Mouse (Mus musculus): ENCODE data around the gene Map3k7. TPM values are rescaled to one million over a fixed set of nuclear protein-coding genes. Genes with fewer than 3 reads are reported as not detected.

Gene Map3k7
- polyA plus RNA-seq, 1 experiment from 2014 or later: 47.3 TPM

- peaks cover 10% of the 10 kb centered on the region for H3K4me1 ChIP-seq
- no peaks in the 10 kb centered on the region for H3K36me3 ChIP-seq
- 5% methylated on average over 5 of the region's 5 CpGs for WGBS
- no peak overlapping the region for H3K4me2 ChIP-seq (replicated peaks)
- no peak overlapping the region for H3K9ac ChIP-seq (replicated peaks)
- H3K27me3 ChIP-seq: no peaks in the 10 kb centered on the region
- H3K27ac ChIP-seq (replicated peaks): no peak overlapping the region
- no peaks in the 10 kb centered on the region for H3K9me3 ChIP-seq
- H3K4me3 ChIP-seq: no peak overlapping the region
- no peak for ATAC-seq (ENCODE audit: low FRiP score, low read depth)
Measured at GRCm38 (mm10) chr4:32045234-32045633, 81.3 kb downstream of the Map3k7 start.

- Histone ChIP-seq H3K9ac (replicated peaks) (no peak overlapping the region), H3K27me3 (peaks cover 3% of the 10 kb centered on the region; the same call in 1 of the 2 replicates), H3K4me2 (replicated peaks) (no peak overlapping the region), H3K27ac (replicated peaks) (no peak overlapping the region), H3K4me3 (no peak overlapping the region), H3K9me3 (no peaks in the 10 kb centered on the region), H3K36me3 (no peaks in the 10 kb centered on the region), H3K4me1 (peaks cover under 1% of the 10 kb centered on the region)
- ATAC-seq (ENCODE audit: low FRiP score, low read depth): no peak
- whole genome bisulfite sequencing: 63% methylated on average over 4 of the region's 4 CpGs
Measured at GRCm38 (mm10) chr4:32049824-32050223, 85.9 kb downstream of the Map3k7 start.

GRCm38 (mm10) chr4:32053171-32053570, 89.3 kb downstream of the Map3k7 start:
- Histone ChIP-seq H3K36me3 (no peaks in the 10 kb centered on the region), H3K9ac (replicated peaks) (no peak overlapping the region), H3K27ac (replicated peaks) (no peak overlapping the region), H3K27me3 (peaks cover 4% of the 10 kb centered on the region; the same call in 1 of the 2 replicates), H3K4me2 (replicated peaks) (no peak overlapping the region), H3K4me3 (no peak overlapping the region), H3K4me1 (peaks cover 11% of the 10 kb centered on the region; the same call in 1 of the 2 replicates), H3K9me3 (no peaks in the 10 kb centered on the region)
- WGBS: 89% methylated on average over 14 of the region's 14 CpGs
- no peak for ATAC-seq (ENCODE audit: low FRiP score, low read depth)

- ATAC-seq (ENCODE audit: low FRiP score, low read depth): peak; percentile 78
- no peaks in the 10 kb centered on the region for H3K36me3 ChIP-seq
- H3K27ac ChIP-seq (replicated peaks): no peak overlapping the region
- H3K27me3 ChIP-seq: peaks cover 4% of the 10 kb centered on the region; the same call in 1 of the 2 replicates
- H3K4me1 ChIP-seq: peaks cover 11% of the 10 kb centered on the region; the same call in 1 of the 2 replicates
- H3K4me3 ChIP-seq: peak overlapping the region; percentile 36
- H3K9ac ChIP-seq (replicated peaks): 0 out of 2 replicates have a peak overlapping the region, but pooled peaks have one; percentile 13
- 27% methylated on average over 21 of the region's 21 CpGs for WGBS
- no peaks in the 10 kb centered on the region for H3K9me3 ChIP-seq
- peak overlapping the region; percentile 54 for H3K4me2 ChIP-seq (replicated peaks)
Measured at GRCm38 (mm10) chr4:32055151-32056052, 91.5 kb downstream of the Map3k7 start.

- no peaks in the 10 kb centered on the region for H3K36me3 ChIP-seq
- H3K9ac ChIP-seq (replicated peaks): no peak overlapping the region
- peaks cover 4% of the 10 kb centered on the region; the same call in 1 of the 2 replicates for H3K27me3 ChIP-seq
- H3K27ac ChIP-seq (replicated peaks): no peak overlapping the region
- H3K4me3 ChIP-seq: no peak overlapping the region
- peaks cover 12% of the 10 kb centered on the region; the same call in 1 of the 2 replicates for H3K4me1 ChIP-seq
- no peaks in the 10 kb centered on the region for H3K9me3 ChIP-seq
- no peak overlapping the region for H3K4me2 ChIP-seq (replicated peaks)
- ATAC-seq (ENCODE audit: low FRiP score, low read depth): no peak
- WGBS: 73% methylated on average over 7 of the region's 7 CpGs
Measured at GRCm38 (mm10) chr4:32056441-32056840, 92.5 kb downstream of the Map3k7 start.

- Histone ChIP-seq H3K4me2 (replicated peaks) (no peak overlapping the region), H3K9me3 (no peaks in the 10 kb centered on the region), H3K4me3 (no peak overlapping the region), H3K4me1 (peaks cover 15% of the 10 kb centered on the region; the same call in 1 of the 2 replicates), H3K27me3 (peaks cover 4% of the 10 kb centered on the region; the same call in 1 of the 2 replicates), H3K9ac (replicated peaks) (no peak overlapping the region), H3K36me3 (no peaks in the 10 kb centered on the region), H3K27ac (replicated peaks) (no peak overlapping the region)
- ATAC-seq (ENCODE audit: low FRiP score, low read depth): peak; percentile 68
- 53% methylated on average over 5 of the region's 5 CpGs for WGBS
Measured at GRCm38 (mm10) chr4:32057102-32057501, 93.2 kb downstream of the Map3k7 start.

GRCm38 (mm10) chr4:32060686-32061085, 96.8 kb downstream of the Map3k7 start:
- no peak overlapping the region for H3K4me2 ChIP-seq (replicated peaks)
- H3K4me1 ChIP-seq: peaks cover 11% of the 10 kb centered on the region
- no peak overlapping the region for H3K9ac ChIP-seq (replicated peaks)
- H3K9me3 ChIP-seq: no peaks in the 10 kb centered on the region
- ATAC-seq (ENCODE audit: low FRiP score, low read depth): no peak
- no peak overlapping the region for H3K27ac ChIP-seq (replicated peaks)
- WGBS: 93% methylated on average over 4 of the region's 4 CpGs
- H3K27me3 ChIP-seq: no peaks in the 10 kb centered on the region
- H3K4me3 ChIP-seq: no peak overlapping the region
- no peaks in the 10 kb centered on the region for H3K36me3 ChIP-seq

GRCm38 (mm10) chr4:32062381-32063059, 98.6 kb downstream of the Map3k7 start:
- no peaks in the 10 kb centered on the region for H3K9me3 ChIP-seq
- no peak overlapping the region for H3K27ac ChIP-seq (replicated peaks)
- H3K4me3 ChIP-seq: no peak overlapping the region
- peaks cover 9% of the 10 kb centered on the region for H3K4me1 ChIP-seq
- WGBS: 87% methylated on average over 4 of the region's 4 CpGs
- H3K27me3 ChIP-seq: no peaks in the 10 kb centered on the region
- no peak for ATAC-seq (ENCODE audit: low FRiP score, low read depth)
- no peak overlapping the region for H3K9ac ChIP-seq (replicated peaks)
- H3K4me2 ChIP-seq (replicated peaks): no peak overlapping the region
- H3K36me3 ChIP-seq: no peaks in the 10 kb centered on the region

GRCm38 (mm10) chr4:32063291-32063690, 99.4 kb downstream of the Map3k7 start:
- ATAC-seq (ENCODE audit: low FRiP score, low read depth): no peak
- 86% methylated on average over 3 of the region's 3 CpGs for WGBS
- H3K4me3 ChIP-seq: no peak overlapping the region
- no peaks in the 10 kb centered on the region for H3K27me3 ChIP-seq
- peaks cover 9% of the 10 kb centered on the region for H3K4me1 ChIP-seq
- H3K27ac ChIP-seq (replicated peaks): no peak overlapping the region
- H3K36me3 ChIP-seq: no peaks in the 10 kb centered on the region
- no peaks in the 10 kb centered on the region for H3K9me3 ChIP-seq
- no peak overlapping the region for H3K9ac ChIP-seq (replicated peaks)
- H3K4me2 ChIP-seq (replicated peaks): no peak overlapping the region

Data from midbrain, embryonic 12.5 days (tissue).